Mouse (Mus musculus): ENCODE results near the gene Tbx18. TPM values are rescaled to one million over a fixed set of nuclear protein-coding genes. Genes with fewer than 3 reads are reported as not detected.

Gene Tbx18
- 3.8 TPM for polyA plus RNA-seq (2012; fragmentation: generic; extraction: Trizol)
- long read RNA-seq, experiment 1, full-length matches to known transcripts: 6 of 12 reads
- long read RNA-seq, experiment 1, partial matches to known transcripts: 3 of 12 reads
- long read RNA-seq, experiment 1, other reads (novel, unspliced or antisense): 3 of 12 reads
- long read RNA-seq, experiment 2, full-length matches to known transcripts: 35 of 82 reads
- long read RNA-seq, experiment 2, partial matches to known transcripts: 36 of 82 reads
- long read RNA-seq, experiment 2, other reads (novel, unspliced or antisense): 11 of 82 reads

DNA sequence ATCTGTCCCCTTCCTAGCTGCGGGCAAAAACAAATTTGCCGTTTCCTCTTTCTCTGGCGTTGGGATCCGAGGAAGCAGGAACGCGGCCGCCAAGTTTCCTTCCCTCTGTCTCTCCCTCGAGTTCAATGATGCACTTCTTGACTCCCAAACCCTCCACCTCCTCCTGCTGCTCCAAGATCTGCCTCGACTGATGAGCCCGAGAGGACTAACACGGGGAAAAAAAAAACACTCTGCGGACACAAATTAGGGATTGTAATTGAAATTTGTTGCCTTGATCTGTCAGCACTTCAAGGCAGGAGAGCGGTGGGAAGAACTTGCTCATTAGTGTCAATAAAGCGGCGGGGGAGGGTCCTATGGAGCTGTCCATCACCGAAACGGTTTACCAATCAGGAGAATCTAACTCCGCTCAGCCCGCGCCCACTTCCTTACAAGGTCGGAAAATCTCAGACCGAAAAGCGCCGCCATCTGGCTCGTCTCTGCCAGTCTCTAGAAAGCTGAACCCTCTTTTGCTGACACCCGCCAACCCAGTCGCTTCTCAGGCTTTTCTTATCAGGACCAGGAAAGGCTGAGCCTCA, at the start of gene Tbx18:
Gene Tbx18, minus strand, starts transcription at position 300 of the 575 bp plus-strand sequence.
- Histone ChIP-seq H3K79me2 (ENCODE audit: control insufficient read depth, insufficient read depth) (peaks cover 19% of the 10 kb centered on the region), H3K79me3 (ENCODE audit: low read depth) (peaks cover 3% of the 10 kb centered on the region), H3ac (ENCODE audit: control insufficient read depth, insufficient read length, low read depth) (peak within 1 kb of the TSS; percentile 66), H3K4me3 (ENCODE audit: insufficient read depth, poor library complexity, severe bottlenecking) (peak within 1 kb of the TSS; percentile 56), H3K27me3 (ENCODE audit: control insufficient read depth, insufficient read depth, insufficient read length) (no peaks in the 10 kb centered on the region), H3K36me3 (ENCODE audit: control insufficient read depth, insufficient read depth) (no peaks in the 10 kb centered on the region)
- peak; percentile 32 for TF ChIP-seq CTCF (IDR thresholded peaks at IDR 0.05; ENCODE audit: control insufficient read depth, insufficient read depth, insufficient read length)
- TF ChIP-seq CEBPB (IDR thresholded peaks at IDR 0.05; ENCODE audit: low read depth): no peak

GRCm38 (mm10) chr9:87773951-87774350, 42.9 kb upstream of the Tbx18 start:
- Histone ChIP-seq H3ac (ENCODE audit: control insufficient read depth, insufficient read length, low read depth) (no peak overlapping the region), H3K36me3 (ENCODE audit: control insufficient read depth, insufficient read depth) (no peaks in the 10 kb centered on the region), H3K79me3 (ENCODE audit: low read depth) (no peaks in the 10 kb centered on the region), H3K79me2 (ENCODE audit: control insufficient read depth, insufficient read depth) (no peaks in the 10 kb centered on the region), H3K27me3 (ENCODE audit: control insufficient read depth, insufficient read depth, insufficient read length) (no peaks in the 10 kb centered on the region), H3K4me3 (ENCODE audit: insufficient read depth, poor library complexity, severe bottlenecking) (no peak overlapping the region)
- TF ChIP-seq MYOG (IDR thresholded peaks at IDR 0.05; ENCODE audit: control insufficient read depth, extremely low read depth, insufficient read length) (no peak), CTCF (IDR thresholded peaks at IDR 0.05; ENCODE audit: control insufficient read depth, insufficient read depth, insufficient read length) (no peak), USF1 (IDR thresholded peaks at IDR 0.05; ENCODE audit: low read depth) (no peak), MAX (IDR thresholded peaks at IDR 0.05) (no peak), CEBPB (IDR thresholded peaks at IDR 0.05; ENCODE audit: low read depth) (no peak), MYOD1 (IDR thresholded peaks at IDR 0.05; ENCODE audit: control insufficient read depth, insufficient read length, low read depth) (no peak), FOSL1 (IDR thresholded peaks at IDR 0.05; ENCODE audit: insufficient read depth, low read length, poor library complexity, severe bottlenecking) (no peak)

- Histone ChIP-seq H3K36me3 (ENCODE audit: control insufficient read depth, insufficient read depth) (no peaks in the 10 kb centered on the region), H3K4me3 (ENCODE audit: insufficient read depth, poor library complexity, severe bottlenecking) (no peak overlapping the region), H3K27me3 (ENCODE audit: control insufficient read depth, insufficient read depth, insufficient read length) (no peaks in the 10 kb centered on the region), H3ac (ENCODE audit: control insufficient read depth, insufficient read length, low read depth) (no peak overlapping the region), H3K79me3 (ENCODE audit: low read depth) (no peaks in the 10 kb centered on the region), H3K79me2 (ENCODE audit: control insufficient read depth, insufficient read depth) (no peaks in the 10 kb centered on the region)
- no peak for TF ChIP-seq MYOG (IDR thresholded peaks at IDR 0.05; ENCODE audit: control insufficient read depth, extremely low read depth, insufficient read length)
- no peak for TF ChIP-seq MYOD1 (IDR thresholded peaks at IDR 0.05; ENCODE audit: control insufficient read depth, insufficient read length, low read depth)
- no peak for TF ChIP-seq CEBPB (IDR thresholded peaks at IDR 0.05; ENCODE audit: low read depth)
- TF ChIP-seq MAX (IDR thresholded peaks at IDR 0.05): no peak
- TF ChIP-seq CTCF (IDR thresholded peaks at IDR 0.05; ENCODE audit: control insufficient read depth, insufficient read depth, insufficient read length): no peak
- TF ChIP-seq USF1 (IDR thresholded peaks at IDR 0.05; ENCODE audit: low read depth): no peak
- no peak for TF ChIP-seq FOSL1 (IDR thresholded peaks at IDR 0.05; ENCODE audit: insufficient read depth, low read length, poor library complexity, severe bottlenecking)
These were observed 24.6 kb upstream of the Tbx18 start for GRCm38 (mm10) chr9:87755621-87756020.

- no peaks in the 10 kb centered on the region for H3K36me3 ChIP-seq (ENCODE audit: control insufficient read depth, insufficient read depth)
- no peaks in the 10 kb centered on the region for H3K27me3 ChIP-seq (ENCODE audit: control insufficient read depth, insufficient read depth, insufficient read length)
- no peaks in the 10 kb centered on the region for H3K79me2 ChIP-seq (ENCODE audit: control insufficient read depth, insufficient read depth)
- no peaks in the 10 kb centered on the region for H3K79me3 ChIP-seq (ENCODE audit: low read depth)
- TF ChIP-seq MYOD1 (IDR thresholded peaks at IDR 0.05; ENCODE audit: control insufficient read depth, insufficient read length, low read depth): no peak
- TF ChIP-seq CEBPB (IDR thresholded peaks at IDR 0.05; ENCODE audit: low read depth): no peak
- no peak for TF ChIP-seq MYOG (IDR thresholded peaks at IDR 0.05; ENCODE audit: control insufficient read depth, extremely low read depth, insufficient read length)
- no peak for TF ChIP-seq MAX (IDR thresholded peaks at IDR 0.05)
- no peak for TF ChIP-seq CTCF (IDR thresholded peaks at IDR 0.05; ENCODE audit: control insufficient read depth, insufficient read depth, insufficient read length)
- TF ChIP-seq USF1 (IDR thresholded peaks at IDR 0.05; ENCODE audit: low read depth): no peak
- TF ChIP-seq FOSL1 (IDR thresholded peaks at IDR 0.05; ENCODE audit: insufficient read depth, low read length, poor library complexity, severe bottlenecking): no peak
- H3K4me3 ChIP-seq (ENCODE audit: insufficient read depth, poor library complexity, severe bottlenecking): no peak overlapping the region
- no peak overlapping the region for H3ac ChIP-seq (ENCODE audit: control insufficient read depth, insufficient read length, low read depth)
These were observed 10.5 kb upstream of the Tbx18 start for GRCm38 (mm10) chr9:87741599-87741998.

- no peak for TF ChIP-seq MYOG (IDR thresholded peaks at IDR 0.05; ENCODE audit: control insufficient read depth, extremely low read depth, insufficient read length)
- no peak for TF ChIP-seq CEBPB (IDR thresholded peaks at IDR 0.05; ENCODE audit: low read depth)
- no peak for TF ChIP-seq MAX (IDR thresholded peaks at IDR 0.05)
- no peak for TF ChIP-seq USF1 (IDR thresholded peaks at IDR 0.05; ENCODE audit: low read depth)
- no peak for TF ChIP-seq MYOD1 (IDR thresholded peaks at IDR 0.05; ENCODE audit: control insufficient read depth, insufficient read length, low read depth)
- TF ChIP-seq FOSL1 (IDR thresholded peaks at IDR 0.05; ENCODE audit: insufficient read depth, low read length, poor library complexity, severe bottlenecking): no peak
- no peak for TF ChIP-seq CTCF (IDR thresholded peaks at IDR 0.05; ENCODE audit: control insufficient read depth, insufficient read depth, insufficient read length)
- H3K79me2 ChIP-seq (ENCODE audit: control insufficient read depth, insufficient read depth): no peaks in the 10 kb centered on the region
- H3K4me3 ChIP-seq (ENCODE audit: insufficient read depth, poor library complexity, severe bottlenecking): no peak overlapping the region
- no peaks in the 10 kb centered on the region for H3K79me3 ChIP-seq (ENCODE audit: low read depth)
- no peak overlapping the region for H3ac ChIP-seq (ENCODE audit: control insufficient read depth, insufficient read length, low read depth)
- H3K27me3 ChIP-seq (ENCODE audit: control insufficient read depth, insufficient read depth, insufficient read length): no peaks in the 10 kb centered on the region
- H3K36me3 ChIP-seq (ENCODE audit: control insufficient read depth, insufficient read depth): no peaks in the 10 kb centered on the region
These were observed 9.6 kb upstream of the Tbx18 start for GRCm38 (mm10) chr9:87740667-87741066.

Measured in C2C12 (cell line).